Mouse (Mus musculus) layer of hippocampus, adult 8-10 months (tissue): ENCODE data around the gene Gtf2i. TPM values are rescaled to one million over a fixed set of nuclear protein-coding genes. Genes with fewer than 3 reads are reported as not detected.

Source experiments
- DNase-seq, 2 experiments: peaks; one replicate each; pipeline ENCODE4 v3.0.0; 2022; ENCODE audit warnings: low spot score in 2 of 2
- total RNA-seq, 4 experiments: library from RNA; stranded (reverse); gene quantifications; 2 replicates each; pipeline ENCODE4 v1.2.4; 2022

Gtf2i gene
- total RNA-seq, 4 experiments from 2014 or later = 200 to 239 (median 224) TPM

DNA sequence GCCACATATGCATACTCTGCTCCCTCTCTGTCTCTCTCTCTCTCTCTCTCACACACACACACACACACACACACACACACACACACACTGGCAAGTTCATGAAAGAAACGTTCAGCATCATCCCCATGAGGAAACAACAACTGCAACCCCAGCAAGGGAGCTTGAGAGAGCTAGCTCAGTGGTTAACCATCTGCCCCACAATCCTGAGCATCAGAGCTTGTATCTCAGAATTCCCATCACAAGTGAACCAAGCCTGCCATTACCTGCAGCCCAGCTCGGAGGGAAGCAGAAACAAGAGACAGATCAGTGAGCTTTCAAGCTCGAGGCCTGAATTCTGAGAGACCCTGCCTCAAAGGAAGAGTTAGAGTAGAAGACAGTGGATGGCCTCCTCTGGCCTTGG lies 32.5 kb downstream of the Gtf2i start:
- no peak for DNase-seq

DNA sequence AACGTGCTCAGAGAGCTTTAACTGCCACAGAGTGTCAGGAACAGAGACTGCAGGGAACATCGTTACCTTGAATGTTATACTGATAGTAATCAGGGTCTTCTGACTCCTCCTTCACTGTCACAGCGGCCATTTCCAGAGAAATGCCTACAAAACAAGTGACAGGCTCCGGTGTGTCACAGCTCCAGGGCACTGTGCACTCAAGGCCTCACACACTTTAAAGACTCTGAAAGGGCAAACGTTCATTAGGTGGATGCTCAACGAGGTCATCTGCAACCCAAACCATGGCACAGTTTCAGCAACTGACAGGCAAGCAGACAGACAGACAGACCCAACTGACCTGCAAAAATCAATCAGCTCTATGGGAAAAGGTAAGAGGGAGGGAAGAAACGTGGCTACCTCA lies 35.2 kb downstream of the Gtf2i start:
- no peak for DNase-seq

DNA sequence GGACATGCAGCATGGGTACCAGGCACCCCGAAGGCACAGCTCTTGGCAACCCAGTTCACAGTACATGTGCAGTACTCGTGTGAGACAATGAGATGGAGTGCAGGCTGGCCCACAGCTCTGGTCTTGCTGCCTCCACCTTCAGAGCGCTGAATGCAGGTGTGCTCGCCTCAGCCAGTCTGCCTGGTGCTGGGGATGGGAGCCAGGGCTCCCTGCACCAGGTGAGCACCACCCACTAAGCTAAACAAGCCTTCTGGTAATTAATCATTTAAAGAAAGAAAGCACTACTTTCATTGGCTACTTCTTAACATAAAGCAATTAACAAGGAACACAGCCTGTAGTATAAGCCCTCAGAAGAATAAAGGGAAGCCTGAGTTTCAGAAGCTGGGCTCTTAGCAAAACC lies 37.5 kb downstream of the Gtf2i start:
- DNase-seq = no peak

- DNase-seq = no peak
Observed at GRCm38 (mm10) chr5:134275556-134275955, 39.0 kb downstream of the Gtf2i start.

- DNase-seq = no peak
Observed at GRCm38 (mm10) chr5:134275021-134275420, 39.5 kb downstream of the Gtf2i start.

DNA sequence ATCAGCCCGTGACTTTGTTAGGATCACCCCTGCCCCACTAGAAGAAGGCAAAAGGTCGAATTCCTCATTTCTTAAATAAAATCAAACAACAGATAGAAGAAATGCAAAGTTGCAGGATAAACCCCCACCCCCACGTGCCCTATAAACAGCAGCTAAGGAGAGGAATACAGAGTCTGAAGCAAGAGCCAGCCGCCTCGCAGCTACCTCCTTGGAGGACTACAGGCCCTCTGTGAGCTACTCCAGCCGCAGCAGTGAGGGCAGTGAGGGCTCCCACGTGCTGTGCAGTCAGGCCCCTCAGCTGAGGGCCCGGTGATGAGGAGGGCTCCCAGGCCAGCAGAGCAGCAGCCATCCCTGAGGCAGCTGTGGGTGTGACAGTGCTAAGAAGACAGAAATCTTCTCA lies 40.8 kb downstream of the Gtf2i start:
- DNase-seq = no peak

DNA sequence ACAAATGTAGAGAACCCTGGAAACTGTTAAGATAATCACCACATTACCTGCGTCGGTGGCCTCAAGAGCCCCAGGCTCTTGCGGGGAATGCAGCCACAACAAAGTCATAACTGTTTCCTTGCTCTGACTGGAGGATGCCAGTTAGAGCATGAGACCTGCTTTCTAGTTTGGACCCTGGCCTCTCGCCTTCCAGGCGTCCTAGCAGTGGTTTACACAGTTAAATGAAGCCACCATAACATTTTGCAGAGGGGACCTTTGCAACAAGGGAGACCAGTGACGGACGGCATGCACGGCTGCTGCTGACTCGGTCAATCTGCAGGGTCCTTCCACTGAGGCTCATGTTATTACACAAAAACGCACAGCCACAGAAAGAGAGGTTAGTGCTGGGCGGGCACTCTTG lies 41.8 kb downstream of the Gtf2i start:
- no peak for DNase-seq

DNA sequence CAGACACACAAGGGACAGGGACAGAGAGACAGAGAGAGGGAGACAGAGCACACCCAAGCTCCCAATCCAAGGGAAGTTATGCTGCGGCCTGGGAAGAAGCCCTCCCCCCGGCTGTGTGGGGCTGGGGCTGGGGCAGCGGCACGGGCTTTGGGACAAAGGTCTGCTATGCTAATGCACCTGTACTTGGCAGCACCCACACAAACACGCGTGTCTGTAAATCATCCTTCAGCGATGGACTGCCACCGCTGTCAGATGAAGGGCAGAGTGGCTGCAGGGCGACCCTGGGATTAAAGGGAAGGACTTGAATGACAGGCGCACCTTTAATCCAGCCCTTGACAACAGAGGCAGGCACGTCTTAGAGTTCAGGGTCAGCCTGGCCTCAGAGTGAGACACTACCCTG lies 43.1 kb downstream of the Gtf2i start:
- no peak for DNase-seq

- no peak for DNase-seq
Observed at GRCm38 (mm10) chr5:134270566-134270965, 44.0 kb downstream of the Gtf2i start.

- no peak for DNase-seq
Observed at GRCm38 (mm10) chr5:134269751-134270150, 44.8 kb downstream of the Gtf2i start.

GRCm38 (mm10) chr5:134268751-134269150 lies 45.8 kb downstream of the Gtf2i start:
- no peak for DNase-seq

GRCm38 (mm10) chr5:134266404-134266803 lies 48.2 kb downstream of the Gtf2i start:
- DNase-seq = no peak

GRCm38 (mm10) chr5:134265890-134266289 lies 48.7 kb downstream of the Gtf2i start:
- no peak for DNase-seq

- DNase-seq = no peak
Observed at GRCm38 (mm10) chr5:134260001-134260636, 54.4 kb downstream of the Gtf2i start.

GRCm38 (mm10) chr5:134258934-134259333 lies 55.6 kb downstream of the Gtf2i start:
- no peak for DNase-seq

DNA sequence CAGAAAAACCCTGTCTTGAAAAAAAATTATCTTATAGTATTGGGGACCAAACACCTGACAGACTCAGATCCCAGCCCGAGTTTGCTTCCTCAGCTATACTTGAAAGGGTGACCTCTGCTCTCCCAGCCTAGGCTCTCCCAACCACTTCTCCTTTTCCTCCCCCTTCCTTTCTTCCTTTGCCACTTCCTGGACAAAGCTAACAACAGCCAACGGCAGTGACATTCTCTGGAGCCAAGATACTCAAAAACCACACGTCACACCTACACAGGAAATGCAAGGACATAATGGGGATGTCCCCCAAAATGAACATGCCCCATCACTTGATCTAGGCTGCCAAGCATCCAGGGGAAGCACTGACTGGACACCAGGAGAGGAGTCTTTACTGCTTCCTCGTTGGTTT lies 56.2 kb downstream of the Gtf2i start:
- no peak for DNase-seq

DNA sequence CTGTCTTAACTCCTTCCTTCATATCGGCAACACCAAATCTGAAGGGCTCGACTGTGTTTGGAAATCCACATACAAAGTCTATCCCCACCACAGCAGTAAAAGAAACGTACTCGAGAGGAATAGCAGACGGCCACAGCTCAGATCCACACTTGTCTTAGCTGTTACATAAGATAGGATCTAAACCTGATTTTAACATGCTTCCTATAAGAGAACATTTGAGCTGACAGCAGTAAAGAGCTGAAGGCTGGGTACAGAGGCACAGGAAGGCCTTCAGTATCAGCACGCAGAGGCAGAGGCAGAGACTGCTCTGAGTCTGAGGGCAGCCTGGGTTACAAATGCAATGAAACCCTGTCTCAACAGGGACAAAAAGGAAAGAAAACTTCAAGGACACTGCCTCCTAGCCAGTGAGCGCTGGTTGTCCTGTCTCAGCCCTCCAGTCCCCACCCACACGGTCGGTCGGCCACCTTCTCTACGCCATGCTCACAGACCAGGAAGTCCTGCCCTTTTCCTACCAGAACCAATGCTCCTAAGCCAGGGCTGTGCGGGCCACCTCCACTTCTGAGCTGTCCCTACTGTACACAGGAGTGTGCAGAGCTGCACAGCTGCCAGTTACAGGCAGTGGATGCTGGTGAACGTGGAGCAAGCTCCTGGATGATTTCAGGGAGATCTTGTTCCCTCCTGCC lies 57.1 kb downstream of the Gtf2i start:
- no peak for DNase-seq

DNA sequence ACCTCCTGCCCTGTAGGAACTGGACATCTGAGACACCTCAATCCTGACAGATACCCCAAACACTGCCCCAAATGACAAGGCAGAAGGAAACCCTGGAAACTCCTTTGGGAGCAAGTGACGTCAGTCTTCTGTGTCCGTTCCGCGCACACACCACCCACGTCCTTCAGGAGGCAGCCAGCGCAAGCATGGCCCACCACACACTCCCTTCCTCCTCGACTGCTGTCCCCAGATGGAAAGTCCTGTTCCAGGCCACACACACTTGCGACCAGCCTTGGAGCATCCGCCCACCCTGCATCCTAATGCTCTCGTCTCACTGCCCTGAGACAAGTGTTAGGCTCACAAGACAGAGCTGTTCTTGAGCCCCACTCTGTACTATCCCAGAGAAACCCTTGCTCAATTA lies 59.3 kb downstream of the Gtf2i start:
- DNase-seq = no peak

GRCm38 (mm10) chr5:134253806-134254205 lies 60.8 kb downstream of the Gtf2i start:
- DNase-seq = no peak

DNA sequence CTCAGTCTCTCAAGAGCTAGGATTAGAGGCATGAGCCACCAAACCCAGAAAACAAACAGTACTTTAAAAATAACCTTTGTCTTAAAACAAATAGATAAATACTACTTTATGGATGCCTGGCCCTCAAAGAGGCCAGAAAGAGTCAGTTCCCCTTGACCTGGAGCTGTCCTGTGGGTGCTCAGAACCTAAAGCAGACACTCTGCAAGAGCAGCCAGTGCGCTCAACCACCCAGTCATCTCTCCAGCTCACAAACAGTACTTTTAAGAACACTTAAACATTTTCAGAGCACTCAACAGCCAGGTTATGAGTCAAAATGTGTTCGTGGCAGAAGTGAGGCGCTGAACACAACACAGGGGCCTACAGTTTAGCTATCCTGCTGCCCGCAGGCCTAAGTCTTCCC lies 63.5 kb downstream of the Gtf2i start:
- no peak for DNase-seq

DNA sequence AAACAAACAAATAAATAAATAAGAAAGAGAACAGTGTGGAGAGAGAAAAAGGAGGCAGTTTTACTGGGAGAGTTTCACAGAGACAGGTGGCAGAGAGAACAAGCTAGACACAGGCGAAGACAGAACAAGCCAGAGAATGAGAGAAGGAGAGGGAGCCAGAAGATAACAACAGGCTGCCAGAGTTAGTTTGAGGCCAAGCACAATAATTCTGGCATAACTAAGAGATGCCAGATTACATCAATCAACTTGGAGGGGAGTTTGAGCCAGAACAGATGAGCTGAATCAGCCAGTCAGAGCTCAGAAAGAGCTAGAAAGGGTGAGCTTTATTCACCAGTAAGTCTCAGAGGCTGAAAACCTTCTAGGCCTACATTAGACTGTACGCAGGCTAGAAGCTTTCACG lies 64.0 kb downstream of the Gtf2i start:
- no peak for DNase-seq

DNA sequence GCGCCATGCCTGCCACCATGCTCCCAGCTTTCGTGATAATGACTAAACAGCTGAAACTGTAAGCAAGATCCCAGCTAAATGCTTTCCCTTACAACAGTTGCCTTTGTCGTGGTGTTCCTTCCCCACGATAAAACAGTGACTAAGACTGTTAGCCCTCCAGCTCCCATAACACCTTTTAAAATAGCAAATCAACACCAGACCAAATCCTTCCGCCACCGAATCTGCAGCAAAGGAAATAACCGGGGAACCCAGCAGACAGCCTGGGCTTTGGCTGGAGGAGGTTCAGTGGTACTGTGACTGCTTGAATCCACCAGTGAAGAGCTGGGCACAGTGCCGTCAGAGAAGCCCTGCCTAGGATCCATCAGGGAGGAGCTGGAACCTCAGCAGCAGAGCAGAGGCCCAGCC lies 65.3 kb downstream of the Gtf2i start:
- DNase-seq = no peak

DNA sequence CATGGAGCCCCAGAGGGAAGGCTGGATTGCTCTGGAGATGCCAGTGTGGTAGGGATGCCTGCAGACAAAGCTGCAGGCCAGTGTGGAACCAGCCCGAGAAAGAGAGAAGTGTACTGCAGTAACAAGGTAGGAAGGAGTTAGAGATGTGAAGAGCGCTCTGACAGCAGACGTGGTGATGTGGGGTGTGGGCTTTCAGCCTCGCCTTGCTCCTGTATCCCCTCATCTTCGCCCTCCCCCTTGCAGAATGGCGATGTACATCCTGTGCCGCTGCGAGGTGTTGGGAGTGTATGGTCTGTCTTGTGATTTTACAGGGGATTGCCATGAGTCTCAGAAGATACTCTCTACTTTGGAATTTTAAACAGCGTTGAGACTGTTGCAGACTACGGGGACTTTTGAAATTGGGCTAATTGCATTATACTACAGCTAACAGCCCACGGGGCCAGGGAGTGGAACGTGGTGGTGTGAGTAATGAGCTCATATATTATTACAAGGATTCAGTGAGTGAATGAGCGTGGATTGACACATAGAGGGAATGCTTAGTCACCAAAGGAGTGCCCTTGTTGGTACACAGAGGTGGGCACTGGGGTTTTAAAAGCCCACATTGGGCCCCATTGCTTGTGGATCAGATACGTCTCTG lies 65.8 kb downstream of the Gtf2i start:
- no peak for DNase-seq
